Mouse (Mus musculus) kidney, adult 2 months (tissue): Measurements from ENCODE around the gene Map3k12. TPM values are rescaled to one million over a fixed set of nuclear protein-coding genes. Genes with fewer than 3 reads are reported as not detected.

ENCODE experiments used
- DNase-seq: peaks from one replicate; pipeline ENCODE4 v3.0.0; 2021
- H3K27ac ChIP-seq: fragments of 200-500 bp; 2 replicates; pipeline ENCODE4 v1.5.1; 2012; ENCODE audit warnings: low read depth, low read length, control low read depth, inconsistent platforms; ENCODE audit not compliant: insufficient read depth
- H3K27me3 ChIP-seq: fragments of 200-500 bp; replicated peaks from 2 replicates; pipeline ENCODE4 v1.6.1; 2012; ENCODE audit warnings: mild to moderate bottlenecking, moderate library complexity, low read length, inconsistent platforms; ENCODE audit not compliant: control insufficient read depth, insufficient read depth
- H3K36me3 ChIP-seq: fragments of 200-500 bp; 2 replicates; pipeline ENCODE4 v1.6.1; 2012; ENCODE audit warnings: mild to moderate bottlenecking, moderate library complexity, low read length, inconsistent platforms; ENCODE audit not compliant: control insufficient read depth, insufficient read depth
- H3K4me1 ChIP-seq: fragments of 200-500 bp; 2 replicates; pipeline ENCODE4 v1.6.1; 2011; ENCODE audit warnings: low read length; ENCODE audit not compliant: control insufficient read depth, insufficient read depth
- H3K4me3 ChIP-seq: fragments of 200-500 bp; 2 replicates; pipeline ENCODE4 v1.5.1; 2011; ENCODE audit warnings: mild to moderate bottlenecking, low read depth, low read length, control low read depth; ENCODE audit not compliant: insufficient read depth
- CTCF ChIP-seq: fragments of 200-500 bp; conservative IDR thresholded peaks from 2 replicates; pipeline ENCODE4 v1.5.1; 2011; ENCODE audit warnings: low read depth, mild to moderate bottlenecking, control low read depth, low read length, moderate library complexity, mixed read lengths; ENCODE audit not compliant: insufficient read depth, insufficient read length
- POLR2A ChIP-seq: fragments of 200-500 bp; IDR thresholded peaks from one replicate; pipeline ENCODE4 v1.6.1; 2011; ENCODE audit warnings: low read depth, low read length, control low read depth
- WGBS: fragments of 180-500 bp; shearing (Covaris S2); methylation state at CpG from one replicate; pipeline ENCODE4 v1.1.7; 2018; 5-methylcytosine and 5-hydroxymethylcytosine counted together
- polyA plus RNA-seq: library from polyadenylated mRNA; depleted of rRNA; stranded (reverse); fragments of >200 nt; gene quantifications from 2 replicates; pipeline ENCODE4 v1.2.3, GENCODE M21; 2012; rRNA removed

Gene Map3k12
- polyA plus RNA-seq, 1 experiment = 7.7 TPM

- no peaks in the 10 kb centered on the region for H3K27me3 ChIP-seq
- TF ChIP-seq POLR2A = no peak
- no peak for TF ChIP-seq CTCF
- peak overlapping the region; percentile 71; the same call in 1 of the 2 replicates for H3K27ac ChIP-seq
- 27% methylated on average over 6 of the region's 6 CpGs for WGBS
- H3K4me3 ChIP-seq = peak overlapping the region; percentile 92
- DNase-seq = no peak
- 0 out of 2 replicates have a peak, but pooled peaks cover 2% of the 10 kb centered on the region for H3K36me3 ChIP-seq
- peaks cover 5% of the 10 kb centered on the region; the same call in 1 of the 2 replicates for H3K4me1 ChIP-seq
These were observed 57.5 kb downstream of the Map3k12 start for GRCm38 (mm10) chr15:102459381-102459780.

GRCm38 (mm10) chr15:102458904-102459317 lies 58.0 kb downstream of the Map3k12 start, which contains the start of gene Prr13:
Prr13 (plus strand) TSS chr15:102459028.
- Histone ChIP-seq H3K36me3 (0 out of 2 replicates have a peak, but pooled peaks cover 2% of the 10 kb centered on the region), H3K4me1 (peaks cover 5% of the 10 kb centered on the region; the same call in 1 of the 2 replicates), H3K27ac (peak within 1 kb of the TSS; percentile 71; the same call in 1 of the 2 replicates), H3K4me3 (peak within 1 kb of the TSS; percentile 92), H3K27me3 (no peaks in the 10 kb centered on the region)
- TF ChIP-seq CTCF (peak; percentile 66), POLR2A (peak; percentile 68)
- 1% methylated on average over 19 of the region's 19 CpGs for WGBS
- DNase-seq = peak; percentile 99

GRCm38 (mm10) chr15:102458050-102458736 lies 58.7 kb downstream of the Map3k12 start:
- H3K27ac ChIP-seq = 0 out of 2 replicates have a peak overlapping the region, but pooled peaks have one; percentile 7
- H3K36me3 ChIP-seq = 0 out of 2 replicates have a peak, but pooled peaks cover 2% of the 10 kb centered on the region
- TF ChIP-seq CTCF (no peak), POLR2A (no peak)
- no peak overlapping the region for H3K4me3 ChIP-seq
- peak; percentile 30 for DNase-seq
- H3K27me3 ChIP-seq = no peaks in the 10 kb centered on the region
- H3K4me1 ChIP-seq = peaks cover 5% of the 10 kb centered on the region; the same call in 1 of the 2 replicates
- 70% methylated on average over 5 of the region's 5 CpGs for WGBS

- Histone ChIP-seq H3K4me3 (no peak overlapping the region), H3K27me3 (no peaks in the 10 kb centered on the region), H3K4me1 (peaks cover 9% of the 10 kb centered on the region; the same call in 1 of the 2 replicates), H3K36me3 (no peaks in the 10 kb centered on the region), H3K27ac (no peak overlapping the region)
- WGBS = 44% methylated on average over 6 of the region's 6 CpGs
- TF ChIP-seq CTCF (peak; percentile 59), POLR2A (no peak)
- no peak for DNase-seq
These were observed 60.9 kb downstream of the Map3k12 start for GRCm38 (mm10) chr15:102455993-102456392.

- no peak overlapping the region for H3K27ac ChIP-seq
- 80% methylated on average over 26 of the region's 26 CpGs for WGBS
- no peaks in the 10 kb centered on the region for H3K27me3 ChIP-seq
- no peak for DNase-seq
- peaks cover 5% of the 10 kb centered on the region; the same call in 1 of the 2 replicates for H3K4me1 ChIP-seq
- TF ChIP-seq POLR2A (no peak), CTCF (no peak)
- H3K4me3 ChIP-seq = no peak overlapping the region
- no peaks in the 10 kb centered on the region for H3K36me3 ChIP-seq
These were observed 65.0 kb downstream of the Map3k12 start for GRCm38 (mm10) chr15:102451666-102452430.

GRCm38 (mm10) chr15:102450928-102451327 lies 65.9 kb downstream of the Map3k12 start:
- Histone ChIP-seq H3K4me1 (peaks cover 5% of the 10 kb centered on the region; the same call in 1 of the 2 replicates), H3K27ac (peak overlapping the region; percentile 25), H3K4me3 (peak overlapping the region; percentile 4; the same call in 1 of the 2 replicates), H3K36me3 (no peaks in the 10 kb centered on the region), H3K27me3 (no peaks in the 10 kb centered on the region)
- WGBS = 14% methylated on average over 7 of the region's 7 CpGs
- TF ChIP-seq CTCF (no peak), POLR2A (no peak)
- peak; percentile 61 for DNase-seq

- Histone ChIP-seq H3K27ac (no peak overlapping the region), H3K36me3 (no peaks in the 10 kb centered on the region), H3K27me3 (no peaks in the 10 kb centered on the region), H3K4me3 (no peak overlapping the region), H3K4me1 (peaks cover 5% of the 10 kb centered on the region; the same call in 1 of the 2 replicates)
- TF ChIP-seq CTCF = no peak
- no peak for TF ChIP-seq POLR2A
- no peak for DNase-seq
- WGBS = 73% methylated on average over 8 of the region's 8 CpGs
These were observed 67.5 kb downstream of the Map3k12 start for GRCm38 (mm10) chr15:102449366-102449765.

Other genes with a start within 250 kb of the Map3k12 start
- 0.41 TPM in 2 replicates for gene Gm9918, start 246.5 kb downstream of the Map3k12 start, polyA plus RNA-seq
- 66.5 and 72.1 TPM in 2 replicates for gene Mfsd5, start 237.6 kb downstream of the Map3k12 start, polyA plus RNA-seq
- gene Espl1, start 220.8 kb downstream of the Map3k12 start, polyA plus RNA-seq = 0.45 and 0.53 TPM in 2 replicates
- 141 and 206 TPM in 2 replicates for gene Pfdn5, start 190.9 kb downstream of the Map3k12 start, polyA plus RNA-seq
- gene Myg1, start 185.4 kb downstream of the Map3k12 start, polyA plus RNA-seq = 70.0 and 72.6 TPM in 2 replicates
- 31.1 and 38.1 TPM in 2 replicates for gene Aaas, start 166.3 kb downstream of the Map3k12 start, polyA plus RNA-seq
- 0.05 and 0.06 TPM in 2 replicates for gene Sp7, start 149.9 kb downstream of the Map3k12 start, polyA plus RNA-seq
- 15.7 and 17.6 TPM in 2 replicates for gene Sp1, start 110.9 kb downstream of the Map3k12 start, polyA plus RNA-seq
- gene Amhr2, start 71.7 kb downstream of the Map3k12 start, polyA plus RNA-seq = 0.67 and 1.4 TPM in 2 replicates
- gene Prr13, start 58.0 kb downstream of the Map3k12 start, polyA plus RNA-seq = 181 and 204 TPM in 2 replicates
- 572 and 616 TPM in 2 replicates for gene Pcbp2, start 46.5 kb downstream of the Map3k12 start, polyA plus RNA-seq
- gene Gm10337, start 13.3 kb downstream of the Map3k12 start, polyA plus RNA-seq = not detected in 2 replicates
- 54.9 and 62.1 TPM in 2 replicates for gene Tarbp2, start 1.1 kb upstream of the Map3k12 start, polyA plus RNA-seq
- 3.4 and 5.6 TPM in 2 replicates for gene Npff, start 7.9 kb upstream of the Map3k12 start, polyA plus RNA-seq
- gene Gm28047, start 108.0 kb upstream of the Map3k12 start, polyA plus RNA-seq = not detected in 2 replicates
- gene Atf7, start 108.4 kb upstream of the Map3k12 start, polyA plus RNA-seq = 78.9 and 84.6 TPM in 2 replicates
- 563 and 636 TPM in 2 replicates for gene Atp5g2, start 155.3 kb upstream of the Map3k12 start, polyA plus RNA-seq
- 57.7 and 60.6 TPM in 2 replicates for gene Calcoco1, start 205.1 kb upstream of the Map3k12 start, polyA plus RNA-seq